Mouse (Mus musculus) intestine, postnatal 0 days (tissue): ENCODE measurements around the gene Etv6. TPM values are rescaled to one million over a fixed set of nuclear protein-coding genes. Genes with fewer than 3 reads are reported as not detected.

Experiments used
- ATAC-seq: fragments of 200-750 bp; cut with Nextera tagmentation; 2 replicates; pipeline ENCODE4 v1.8.0; 2017; ENCODE audit warnings: mild to moderate bottlenecking, moderate TSS enrichment, moderate library complexity
- H3K27ac ChIP-seq: fragments of 300-500 bp; sonication (generic); 2 replicates; pipeline ENCODE4 v1.5.1; 2014; ENCODE audit warnings: mild to moderate bottlenecking, low read depth, low read length, moderate library complexity
- H3K27me3 ChIP-seq: fragments of 300-500 bp; sonication (generic); replicated peaks from 2 replicates; pipeline ENCODE4 v1.6.1; 2014; ENCODE audit warnings: low read length, mixed read lengths; ENCODE audit not compliant: control insufficient read depth, insufficient read depth
- H3K36me3 ChIP-seq: fragments of 300-500 bp; sonication (generic); 2 replicates; pipeline ENCODE4 v1.6.1; 2014; ENCODE audit warnings: mild to moderate bottlenecking, moderate library complexity; ENCODE audit not compliant: control insufficient read depth, insufficient read depth
- H3K4me1 ChIP-seq: fragments of 300-500 bp; sonication (generic); replicated peaks from 2 replicates; pipeline ENCODE4 v1.6.1; 2014; ENCODE audit warnings: antibody characterized with exemption, low read length, mixed read lengths; ENCODE audit not compliant: control insufficient read depth, insufficient read depth
- H3K4me2 ChIP-seq: fragments of 300-500 bp; sonication (generic); replicated peaks from 2 replicates; pipeline ENCODE4 v1.6.1; 2014; ENCODE audit warnings: low read depth, mild to moderate bottlenecking, moderate library complexity
- H3K4me3 ChIP-seq: fragments of 300-500 bp; sonication (generic); 2 replicates; pipeline ENCODE4 v1.5.1; 2014; ENCODE audit warnings: low read depth, low read length
- H3K9ac ChIP-seq: fragments of 300-500 bp; sonication (generic); 2 replicates; pipeline ENCODE4 v1.6.1; 2014; ENCODE audit warnings: mild to moderate bottlenecking, low read depth, low read length
- H3K9me3 ChIP-seq: fragments of 300-500 bp; sonication (generic); 2 replicates; pipeline ENCODE4 v1.6.1; 2016; ENCODE audit warnings: mixed run types; ENCODE audit not compliant: control insufficient read depth
- CTCF ChIP-seq: sonication (generic); IDR thresholded peaks from 2 replicates; pipeline ENCODE4 v1.5.1; 2016; ENCODE audit warnings: low read depth, mild to moderate bottlenecking, control low read depth, antibody characterized with exemption, moderate library complexity
- WGBS: fragments of 180-500 bp; shearing (Covaris S2); extraction: QIAGEN DNeasy Blood & Tissue Kit; methylation state at CpG from one replicate; pipeline ENCODE4 v1.1.7; 2014; 5-methylcytosine and 5-hydroxymethylcytosine counted together
- polyA plus RNA-seq: library from polyadenylated mRNA; unstranded; fragments of >200 nt; fragmentation: Nextera tagmentation; extraction: Ambion mirVana; gene quantifications from 2 replicates; pipeline ENCODE4 v1.2.1, GENCODE M21; 2015

Gene Etv6
- polyA plus RNA-seq, 1 experiment from 2014 or later = 7.8 TPM

DNA sequence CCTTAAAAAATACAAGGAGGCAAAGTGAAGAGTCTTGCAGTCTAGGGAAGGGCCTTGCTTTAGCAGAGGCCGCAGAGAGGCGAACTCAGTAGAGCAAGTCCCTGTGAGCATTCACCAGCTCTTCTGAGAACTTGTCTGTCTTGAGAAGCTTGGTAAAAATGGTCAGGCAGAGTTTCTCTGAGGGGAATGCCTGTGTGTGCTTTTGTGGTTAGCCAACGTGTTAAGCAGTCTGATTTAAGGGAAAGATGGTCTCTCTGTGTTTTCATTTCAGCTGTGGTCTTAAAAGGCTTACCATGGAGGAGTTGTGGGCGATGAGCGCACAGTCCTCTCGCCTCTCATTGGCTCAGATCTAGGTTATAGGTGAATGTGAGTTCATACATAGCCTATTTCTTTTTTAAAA, 12.5 kb downstream of the Etv6 start:
- WGBS = 89% methylated on average over 6 of the region's 6 CpGs
- H3K9ac ChIP-seq = no peak overlapping the region
- no peak overlapping the region for H3K27ac ChIP-seq
- peaks cover 4% of the 10 kb centered on the region; the same call in 1 of the 2 replicates for H3K36me3 ChIP-seq
- peaks cover 16% of the 10 kb centered on the region; the same call in 1 of the 2 replicates for H3K4me1 ChIP-seq
- no peaks in the 10 kb centered on the region for H3K9me3 ChIP-seq
- TF ChIP-seq CTCF = no peak
- H3K4me3 ChIP-seq = no peak overlapping the region
- no peaks in the 10 kb centered on the region for H3K27me3 ChIP-seq
- no peak overlapping the region for H3K4me2 ChIP-seq
- no peak for ATAC-seq

DNA sequence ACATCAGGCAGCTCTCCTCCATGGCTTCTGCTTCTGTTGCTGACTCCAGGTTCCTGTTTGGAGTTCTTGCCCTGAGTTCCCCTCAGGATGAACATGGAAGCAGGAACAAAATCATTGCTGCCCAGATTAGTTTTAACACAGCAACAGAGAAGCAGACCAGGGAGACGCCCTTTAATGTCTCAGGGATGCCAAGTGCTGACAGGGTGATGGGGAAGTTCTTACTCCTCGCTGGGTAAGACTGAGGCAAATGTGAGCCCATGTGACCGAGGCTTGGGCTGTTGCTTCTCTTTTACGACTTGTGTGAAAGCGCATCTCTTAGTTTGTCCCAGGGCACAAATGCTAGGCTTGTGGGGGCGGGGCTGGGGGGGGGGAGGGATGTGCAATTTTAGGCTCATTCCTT, 13.5 kb downstream of the Etv6 start:
- no peak for ATAC-seq
- WGBS = 72% methylated on average over 6 of the region's 6 CpGs
- H3K9ac ChIP-seq = no peak overlapping the region
- H3K4me3 ChIP-seq = no peak overlapping the region
- H3K36me3 ChIP-seq = peaks cover 6% of the 10 kb centered on the region; the same call in 1 of the 2 replicates
- no peaks in the 10 kb centered on the region for H3K27me3 ChIP-seq
- no peak overlapping the region for H3K4me2 ChIP-seq
- no peak overlapping the region for H3K27ac ChIP-seq
- peaks cover 16% of the 10 kb centered on the region; the same call in 1 of the 2 replicates for H3K4me1 ChIP-seq
- no peak for TF ChIP-seq CTCF
- H3K9me3 ChIP-seq = no peaks in the 10 kb centered on the region

DNA sequence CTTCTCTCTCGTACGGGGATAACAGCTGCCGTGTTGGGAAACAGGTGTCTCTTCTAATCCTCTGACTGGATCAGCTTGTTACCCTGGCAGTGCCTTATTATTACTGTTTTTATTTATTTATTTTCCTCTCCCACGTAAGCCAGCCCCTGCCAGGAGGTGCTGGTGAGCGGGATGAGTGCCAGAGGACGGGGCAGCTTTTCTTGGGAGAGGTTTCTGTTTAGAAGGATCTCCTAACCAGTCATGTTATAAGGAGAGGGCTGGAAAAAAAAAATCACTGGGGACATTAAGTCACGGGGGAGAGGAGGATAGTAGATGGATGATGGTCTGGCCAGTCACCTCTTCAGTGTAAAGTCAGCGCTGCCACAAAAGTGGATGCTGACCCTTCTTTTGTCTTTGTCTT, 15.0 kb downstream of the Etv6 start:
- H3K9me3 ChIP-seq = no peaks in the 10 kb centered on the region
- WGBS = 75% methylated on average over 8 of the region's 8 CpGs
- no peak overlapping the region for H3K4me3 ChIP-seq
- no peak overlapping the region for H3K27ac ChIP-seq
- peaks cover 4% of the 10 kb centered on the region; the same call in 1 of the 2 replicates for H3K4me1 ChIP-seq
- ATAC-seq = no peak
- TF ChIP-seq CTCF = no peak
- no peak overlapping the region for H3K4me2 ChIP-seq
- H3K36me3 ChIP-seq = peaks cover 6% of the 10 kb centered on the region; the same call in 1 of the 2 replicates
- H3K9ac ChIP-seq = no peak overlapping the region
- H3K27me3 ChIP-seq = no peaks in the 10 kb centered on the region

DNA sequence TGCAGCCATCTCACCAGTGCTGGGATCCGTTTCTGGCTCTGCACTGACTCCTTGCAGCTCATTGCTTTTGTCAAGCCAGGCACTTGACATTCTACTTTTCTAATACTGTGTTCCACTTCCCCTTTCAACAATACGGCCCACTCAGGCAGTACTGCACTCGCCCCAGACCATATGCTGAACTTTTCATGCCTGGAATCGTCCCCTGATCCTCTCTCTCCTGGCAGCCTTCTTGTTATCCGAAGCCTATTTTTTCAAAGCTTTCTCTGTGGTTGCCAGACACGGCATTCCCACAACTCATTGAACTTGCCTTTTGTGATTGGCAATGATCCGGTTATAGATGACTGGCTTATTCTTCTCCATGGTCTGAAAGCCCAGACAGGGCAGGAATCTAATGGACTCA, 16.4 kb downstream of the Etv6 start:
- no peak for TF ChIP-seq CTCF
- no peak for ATAC-seq
- H3K27me3 ChIP-seq = no peaks in the 10 kb centered on the region
- no peak overlapping the region for H3K4me3 ChIP-seq
- H3K4me2 ChIP-seq = no peak overlapping the region
- WGBS = 80% methylated on average over 7 of the region's 7 CpGs
- H3K36me3 ChIP-seq = peaks cover 6% of the 10 kb centered on the region; the same call in 1 of the 2 replicates
- H3K9me3 ChIP-seq = no peaks in the 10 kb centered on the region
- no peaks in the 10 kb centered on the region for H3K4me1 ChIP-seq
- no peak overlapping the region for H3K9ac ChIP-seq
- no peak overlapping the region for H3K27ac ChIP-seq

DNA sequence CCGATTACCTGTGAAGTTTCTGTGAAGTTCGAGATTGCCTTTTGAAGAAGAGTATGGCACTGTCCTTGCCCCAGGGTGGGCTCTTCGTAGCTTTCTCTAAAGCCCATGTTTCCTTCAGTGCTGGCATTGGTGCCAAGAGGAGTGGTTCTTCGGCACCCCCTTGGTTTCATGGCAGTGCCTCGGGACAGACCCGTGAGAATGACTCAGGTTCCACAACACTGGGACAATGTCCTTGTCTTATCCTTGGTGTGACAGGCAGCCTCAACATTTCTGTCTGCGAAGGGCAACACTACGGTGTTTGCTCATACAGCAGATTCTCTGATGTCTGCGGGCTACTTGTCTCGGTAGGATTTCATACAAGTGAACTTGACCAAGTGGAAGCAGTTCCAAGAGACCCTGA, 17.6 kb downstream of the Etv6 start:
- Histone ChIP-seq H3K27me3 (no peaks in the 10 kb centered on the region), H3K4me2 (no peak overlapping the region), H3K4me3 (no peak overlapping the region), H3K9ac (no peak overlapping the region), H3K27ac (no peak overlapping the region), H3K4me1 (no peaks in the 10 kb centered on the region), H3K9me3 (no peaks in the 10 kb centered on the region), H3K36me3 (peaks cover 6% of the 10 kb centered on the region; the same call in 1 of the 2 replicates)
- no peak for ATAC-seq
- WGBS = 85% methylated on average over 10 of the region's 10 CpGs
- no peak for TF ChIP-seq CTCF

DNA sequence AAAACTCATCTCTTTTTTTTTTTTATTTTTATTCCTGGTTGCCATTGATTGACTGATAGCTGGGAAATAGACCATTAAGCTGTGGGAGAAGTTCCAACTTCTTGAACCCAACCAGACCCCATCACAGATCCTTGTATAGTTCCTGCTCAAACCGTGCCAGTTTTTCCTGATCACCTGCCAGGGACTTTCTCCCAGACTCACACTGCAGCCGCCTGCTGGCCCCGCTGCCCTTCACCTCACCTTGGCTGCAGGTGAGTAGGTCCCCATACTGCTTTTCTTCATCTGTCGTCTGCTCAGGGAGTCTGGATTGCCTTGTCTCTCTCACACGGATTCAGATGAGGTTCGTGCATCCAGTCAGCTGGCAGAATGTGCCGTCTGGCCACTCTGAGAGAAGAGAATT, 18.1 kb downstream of the Etv6 start:
- Histone ChIP-seq H3K27ac (no peak overlapping the region), H3K4me3 (no peak overlapping the region), H3K4me1 (no peaks in the 10 kb centered on the region), H3K9me3 (no peaks in the 10 kb centered on the region), H3K9ac (no peak overlapping the region), H3K27me3 (no peaks in the 10 kb centered on the region), H3K36me3 (peaks cover 6% of the 10 kb centered on the region; the same call in 1 of the 2 replicates), H3K4me2 (no peak overlapping the region)
- TF ChIP-seq CTCF = no peak
- no peak; the same call in 1 of the 2 replicates for ATAC-seq
- WGBS = 53% methylated on average over 7 of the region's 7 CpGs

DNA sequence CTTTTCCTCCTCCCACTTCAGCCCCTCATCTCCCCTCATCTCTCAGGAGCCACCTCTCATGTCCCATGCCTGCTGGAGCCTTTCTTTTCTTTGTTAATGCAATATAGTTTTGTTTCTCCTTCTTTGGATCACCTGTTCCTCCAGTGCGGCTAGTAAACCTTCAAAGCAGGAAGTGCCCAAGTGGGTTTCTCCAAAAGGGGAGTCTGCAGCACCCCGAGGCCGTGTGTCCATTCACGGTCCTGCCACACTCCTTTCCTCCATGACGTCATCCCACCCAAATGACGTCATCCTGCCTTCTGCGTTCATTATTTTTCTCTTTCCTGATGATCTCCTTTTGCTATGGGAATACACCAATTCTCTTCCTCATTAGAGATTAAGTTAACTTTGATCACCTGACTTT, 20.1 kb downstream of the Etv6 start:
- WGBS = 73% methylated on average over 7 of the region's 7 CpGs
- ATAC-seq = no peak
- no peaks in the 10 kb centered on the region for H3K27me3 ChIP-seq
- peaks cover 6% of the 10 kb centered on the region; the same call in 1 of the 2 replicates for H3K36me3 ChIP-seq
- no peak overlapping the region for H3K4me2 ChIP-seq
- no peak overlapping the region for H3K9ac ChIP-seq
- H3K9me3 ChIP-seq = no peaks in the 10 kb centered on the region
- no peak overlapping the region for H3K27ac ChIP-seq
- H3K4me1 ChIP-seq = no peaks in the 10 kb centered on the region
- no peak for TF ChIP-seq CTCF
- no peak overlapping the region for H3K4me3 ChIP-seq
